Mouse (Mus musculus): ENCODE data around the gene Bmpr1a.
"Not testable (repeated sequence)": the region's sequence is repeated elsewhere in the genome, so short reads cannot be mapped to it uniquely, and the experiment has no call there.

Gene Bmpr1a

DNA sequence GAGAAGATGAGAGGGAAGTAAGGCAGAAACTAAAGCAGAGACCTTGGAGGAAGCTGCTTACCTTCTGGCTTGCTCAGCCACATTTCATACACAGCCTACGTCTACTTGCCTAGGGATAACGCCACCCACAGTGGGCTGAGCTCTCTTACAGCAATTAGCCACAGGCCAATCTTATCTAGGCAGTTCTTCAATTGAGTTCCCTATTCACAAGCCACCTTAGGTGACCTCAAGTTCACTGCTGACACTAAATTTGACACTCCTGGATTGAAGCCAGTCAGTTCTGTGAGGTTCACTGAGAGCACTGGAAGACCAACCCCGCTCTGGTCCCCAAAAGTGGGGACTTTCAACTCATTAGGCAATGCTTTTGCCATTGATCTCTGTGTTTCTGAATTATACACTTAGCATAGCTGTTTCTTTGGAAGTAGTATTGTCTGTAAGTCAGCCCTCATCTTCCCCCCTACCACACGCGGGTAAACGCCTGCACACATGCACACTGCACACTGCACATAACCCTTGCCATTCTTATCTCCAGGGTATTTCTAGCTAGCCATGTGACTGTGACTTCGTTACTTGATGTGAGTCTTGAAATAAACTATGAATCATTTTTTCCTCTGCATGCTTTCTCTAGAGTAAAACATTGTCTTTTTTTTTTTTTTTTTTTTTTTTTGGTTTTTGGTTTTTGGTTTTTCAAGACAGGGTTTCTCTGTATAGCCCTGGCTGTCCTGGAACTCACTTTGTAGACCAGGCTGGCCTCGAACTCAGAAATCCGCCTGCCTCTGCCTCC, 120.0 kb downstream of the Bmpr1a start:
- DNase-seq (ENCODE audit: low read depth, low spot score): no peak

- DNase-seq (ENCODE audit: low read depth, low spot score): no peak
Measured at GRCm38 (mm10) chr14:34378560-34379331, 124.4 kb downstream of the Bmpr1a start.

DNA sequence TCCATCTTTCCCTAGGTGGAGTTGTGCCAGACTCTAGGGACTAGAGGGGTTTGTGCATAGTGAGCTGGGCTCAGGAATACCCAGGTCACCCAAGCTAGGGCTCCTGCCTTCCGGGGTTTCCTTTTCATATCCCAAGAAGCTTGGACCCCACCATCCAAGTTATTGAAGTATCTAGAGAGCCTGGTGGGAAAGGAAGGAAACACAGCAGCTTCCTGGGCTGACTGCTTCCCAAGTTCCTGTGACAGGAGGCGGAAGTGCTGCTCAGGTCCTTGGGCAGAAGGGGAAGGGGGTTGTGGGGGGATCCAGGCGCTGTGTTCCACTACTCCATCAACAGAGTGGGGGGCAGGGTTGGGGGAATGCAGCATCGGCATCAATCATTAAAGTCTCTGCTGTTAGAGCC, 126.0 kb downstream of the Bmpr1a start:
- no peak for DNase-seq (ENCODE audit: low read depth, low spot score)

DNA sequence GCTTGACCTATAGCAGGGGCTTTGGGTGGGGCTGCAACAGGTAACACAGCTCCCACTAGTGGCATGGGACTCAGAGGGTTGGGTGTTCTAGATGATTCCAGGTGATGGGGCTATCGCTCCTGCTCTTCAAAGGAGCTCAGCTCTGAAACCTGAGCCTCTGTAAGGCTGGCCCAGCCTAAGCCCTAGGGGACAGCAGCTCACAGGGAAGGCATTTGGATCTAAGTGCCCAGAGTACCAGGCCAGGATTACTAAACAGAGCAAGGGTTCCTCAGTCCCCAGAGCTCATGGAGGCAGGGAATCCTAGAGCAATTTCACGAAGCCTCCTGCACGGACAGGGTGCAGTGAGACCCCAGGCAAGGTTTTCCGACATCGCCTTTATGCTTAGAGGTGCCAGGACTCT, 127.2 kb downstream of the Bmpr1a start:
- DNase-seq (ENCODE audit: low read depth, low spot score): no peak

DNA sequence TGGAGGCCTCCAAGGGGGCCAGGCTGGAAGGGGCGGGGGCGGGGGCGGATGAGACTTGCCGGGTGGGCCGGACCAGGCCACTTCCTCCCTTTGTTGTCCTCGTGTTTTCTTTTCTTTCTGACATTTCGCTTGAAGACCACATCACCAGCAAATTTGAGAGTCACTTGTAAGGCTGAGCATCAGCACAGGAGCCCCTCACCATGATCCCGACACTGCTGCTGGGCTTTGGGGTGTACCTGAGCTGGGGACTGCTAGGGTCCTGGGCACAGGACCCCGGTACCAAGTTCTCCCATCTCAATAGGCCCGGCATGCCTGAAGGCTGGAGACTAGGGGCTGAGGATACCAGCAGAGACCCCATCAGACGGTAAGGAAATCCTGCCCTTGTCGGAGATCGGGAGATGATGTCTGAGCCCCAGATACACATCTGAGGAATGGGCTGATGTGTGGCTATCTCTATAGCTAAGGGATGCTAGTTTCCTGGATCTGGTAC, 127.7 kb downstream of the Bmpr1a start, which contains the start of gene Mmrn2:
Gene Mmrn2 (plus strand): TSS at position 51 of the 490 bp plus-strand sequence.
- no peak for DNase-seq (ENCODE audit: low read depth, low spot score)

DNA sequence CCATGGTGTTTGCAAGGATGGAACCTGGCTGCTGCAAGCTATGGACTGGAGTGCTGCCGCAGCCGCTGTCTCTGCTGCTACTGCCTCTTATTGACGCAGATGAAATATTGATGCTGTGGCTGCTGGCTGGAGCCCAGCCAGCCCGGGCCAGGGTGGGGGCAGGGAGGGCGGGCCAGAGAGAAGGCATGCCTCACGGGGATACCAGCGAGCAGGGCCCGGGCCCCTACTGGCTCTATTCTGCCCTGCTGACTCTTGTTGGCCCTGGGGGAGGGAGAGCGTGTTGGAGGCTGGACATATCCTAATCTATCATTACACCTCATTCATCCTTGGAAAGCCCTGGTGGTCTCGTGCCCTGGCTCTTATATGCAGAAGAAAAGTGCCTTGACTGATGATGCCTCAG, 128.6 kb downstream of the Bmpr1a start, which contains the start of gene Sncg:
Gene Sncg (minus strand): TSS at position 213 of the 400 bp plus-strand sequence.
- no peak for DNase-seq (ENCODE audit: low read depth, low spot score)

- no peak for DNase-seq (ENCODE audit: low read depth, low spot score)
Measured at GRCm38 (mm10) chr14:34373581-34373980, 129.6 kb downstream of the Bmpr1a start.

GRCm38 (mm10) chr14:34372646-34373045, 130.5 kb downstream of the Bmpr1a start:
- no peak for DNase-seq (ENCODE audit: low read depth, low spot score)

DNA sequence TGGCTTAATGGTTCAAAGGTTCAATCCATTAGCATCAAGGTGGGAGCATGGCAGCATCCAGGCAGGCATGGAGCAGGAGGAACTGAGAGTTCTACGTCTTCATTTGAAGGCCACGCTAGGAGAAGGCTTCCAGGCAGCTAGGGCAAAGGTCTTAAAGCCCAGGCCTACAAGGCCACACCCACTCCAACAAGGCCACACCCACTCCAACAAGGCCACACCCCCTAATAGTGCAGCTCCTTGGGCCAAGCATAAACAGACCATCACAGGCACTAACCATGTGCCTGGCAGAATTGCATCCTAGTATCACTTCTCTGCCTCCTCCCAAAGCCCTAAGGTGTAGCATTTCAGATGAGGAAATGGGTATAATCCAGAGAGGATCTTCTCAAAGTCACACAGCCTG, 131.4 kb downstream of the Bmpr1a start:
- no peak for DNase-seq (ENCODE audit: low read depth, low spot score)

DNA sequence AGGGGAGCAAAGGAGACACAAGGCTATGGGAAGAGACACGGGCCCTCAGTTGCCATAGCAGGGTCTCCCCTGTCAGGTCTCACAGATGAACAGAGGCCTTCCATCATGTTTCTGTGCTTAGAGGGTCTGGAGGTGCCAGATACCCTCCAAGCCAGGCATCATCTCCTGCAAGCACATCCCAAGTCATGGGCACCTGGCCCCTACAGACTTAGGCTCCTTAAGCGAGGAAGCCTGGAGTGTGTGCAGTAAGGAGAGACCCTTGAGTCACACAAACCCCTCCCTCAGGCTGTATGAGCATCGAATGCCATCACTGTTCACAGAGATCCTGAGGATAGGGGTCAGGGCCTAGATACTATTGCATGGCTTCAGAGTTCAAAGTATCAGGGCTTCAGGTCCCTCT, 132.2 kb downstream of the Bmpr1a start:
- DNase-seq (ENCODE audit: low read depth, low spot score): no peak

DNA sequence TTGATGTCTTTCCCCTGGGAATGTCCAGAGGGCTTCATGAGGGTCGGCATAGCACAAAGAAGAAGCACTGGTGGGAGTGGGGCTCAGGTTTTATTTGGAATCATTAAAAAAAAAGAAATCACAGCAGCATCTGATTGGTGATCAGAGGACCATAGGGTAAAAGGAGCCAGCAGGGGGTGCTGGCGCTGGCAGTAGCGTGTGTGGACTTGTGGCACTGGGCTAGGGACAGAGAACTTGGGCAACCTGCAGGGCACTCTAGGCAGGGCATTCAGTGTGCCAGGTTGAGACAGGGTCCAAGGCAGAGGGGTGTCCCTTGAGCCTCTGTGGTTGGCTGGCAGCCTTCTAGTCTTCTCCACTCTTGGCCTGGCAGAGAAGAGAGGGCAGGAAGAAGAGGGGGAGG, 132.9 kb downstream of the Bmpr1a start:
- DNase-seq (ENCODE audit: low read depth, low spot score): no peak

DNA sequence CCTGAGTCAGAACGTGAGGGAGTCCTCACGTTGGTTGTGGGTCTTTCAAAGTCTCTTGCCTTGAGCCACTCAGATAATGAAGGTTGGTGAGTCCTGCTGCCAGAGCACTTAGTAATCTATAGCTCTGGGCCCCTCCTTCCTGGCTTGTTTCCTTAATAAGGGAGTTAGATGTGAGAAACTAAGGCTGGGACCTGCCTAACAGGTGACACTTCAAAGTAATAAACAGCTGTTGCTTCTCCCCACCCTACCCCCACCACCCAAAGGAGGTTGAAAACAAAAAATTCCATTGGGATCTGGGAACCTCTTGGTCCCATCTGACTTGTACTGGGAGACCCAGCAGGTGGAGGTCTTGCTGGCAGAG, 138.0 kb downstream of the Bmpr1a start:
- no peak for DNase-seq (ENCODE audit: low read depth, low spot score)

- DNase-seq (ENCODE audit: low read depth, low spot score): not testable (repeated sequence)
Measured at GRCm38 (mm10) chr14:34364254-34365146, 138.6 kb downstream of the Bmpr1a start.

- DNase-seq (ENCODE audit: low read depth, low spot score): peak; percentile 58
Measured at GRCm38 (mm10) chr14:34363490-34364253, 139.5 kb downstream of the Bmpr1a start.

DNA sequence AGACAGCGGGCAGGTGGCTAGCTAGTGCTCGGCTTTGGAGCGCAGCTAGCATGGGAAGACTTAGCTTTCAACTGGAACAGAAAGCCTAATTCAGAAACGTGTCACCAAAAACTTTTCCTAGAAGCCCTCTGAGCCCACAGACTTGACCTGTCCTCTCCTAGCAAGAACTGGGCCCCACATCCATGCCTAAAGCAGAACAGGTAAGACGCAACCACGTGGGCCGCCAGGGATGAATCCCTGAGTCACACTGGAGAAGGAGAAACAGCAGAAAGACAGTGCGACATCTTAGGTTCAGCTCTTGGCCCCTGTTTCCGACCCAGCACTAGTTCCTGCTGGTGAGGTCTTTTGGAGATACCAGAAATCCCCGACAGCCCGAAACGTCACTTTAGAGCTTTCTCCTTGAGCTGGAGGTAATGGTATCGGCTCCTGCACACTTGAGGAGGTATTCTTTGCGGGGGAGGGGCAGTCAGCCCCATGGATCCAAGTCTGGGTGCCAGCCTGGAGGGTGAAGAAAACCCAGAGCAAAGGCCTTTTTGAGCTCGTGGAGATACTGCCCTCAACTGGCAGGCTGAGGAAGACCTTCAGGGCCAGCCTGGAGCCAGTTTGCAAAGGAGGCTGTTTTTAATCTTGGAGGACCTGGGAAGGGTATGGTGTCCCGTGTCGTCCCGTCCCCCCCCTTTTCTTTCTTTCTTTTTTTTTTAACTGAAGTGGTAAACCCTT, 140.3 kb downstream of the Bmpr1a start:
- peak; percentile 57 for DNase-seq (ENCODE audit: low read depth, low spot score)

- no peak for DNase-seq (ENCODE audit: low read depth, low spot score)
Measured at GRCm38 (mm10) chr14:34362135-34362534, 141.0 kb downstream of the Bmpr1a start.

Data from CD4-positive, CD25-positive, alpha-beta regulatory T cell, adult 2 months (primary cell).